ENCODE assay signal across 8 mouse cellular contexts in the genomic region with DNA sequence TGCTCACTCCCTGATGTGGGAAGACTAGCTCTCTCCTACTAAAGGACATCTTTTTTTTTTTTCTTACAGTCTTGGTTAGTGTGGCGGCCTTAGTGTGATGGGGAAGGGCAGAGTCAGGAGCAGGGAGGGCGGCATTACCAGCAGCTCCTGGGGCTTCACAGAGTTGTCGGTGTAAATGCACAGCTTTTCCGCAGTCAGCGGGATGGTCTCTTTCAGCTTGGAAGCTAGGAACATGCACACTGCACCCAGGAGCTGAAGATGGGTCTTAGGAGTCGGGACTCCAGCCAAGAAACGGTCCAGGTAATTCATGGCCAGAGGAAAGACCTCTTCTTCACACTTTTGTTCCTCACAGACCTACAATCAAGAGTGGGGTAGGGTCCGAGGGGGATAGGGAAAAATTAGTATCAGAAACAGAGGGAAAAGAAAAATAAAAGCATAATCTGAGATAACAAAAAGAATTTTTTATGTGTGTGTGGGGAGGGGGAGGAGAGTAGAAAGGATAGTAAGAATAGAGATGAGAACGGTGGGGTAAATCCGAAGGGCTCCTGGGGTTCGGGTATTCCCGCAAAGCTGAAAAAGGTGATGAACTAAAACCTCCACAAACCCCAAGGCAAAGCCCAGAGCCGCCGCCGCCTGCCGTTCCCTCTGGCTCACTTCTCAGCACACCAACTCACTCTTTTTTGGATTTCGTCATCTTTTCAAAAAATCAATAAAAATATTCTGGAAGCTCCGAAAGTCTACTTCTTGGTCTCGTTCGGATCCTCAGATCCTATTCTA. TPM values are rescaled to one million over a fixed set of nuclear protein-coding genes. Genes with fewer than 3 reads are reported as not detected.
A peak's percentile ranks its signal among the peaks of the same experiment; 100 is the strongest.
DNase-seq lines count a peak whose midpoint lies in the region; ATAC-seq and TF ChIP-seq lines count a peak whose summit lies in the region.

No protein-coding gene starts in this region.

- no peaks in the 10 kb centered on the region for H3K4me1 ChIP-seq in liver, adult 2 months (ENCODE audit: control insufficient read depth, insufficient read depth, low read length)
- H3K4me1 ChIP-seq in bone marrow macrophage, adult 2 months (ENCODE audit: control insufficient read depth, insufficient read depth, low read length): no peaks in the 10 kb centered on the region
- H3K4me1 ChIP-seq in heart, embryonic 15.5 days (replicated peaks): peaks cover 63% of the 10 kb centered on the region
- H3K4me1 ChIP-seq in liver, embryonic 11.5 days (replicated peaks; ENCODE audit: control insufficient read depth, insufficient read depth, low read length): peaks cover 43% of the 10 kb centered on the region
- peaks cover 60% of the 10 kb centered on the region for H3K4me1 ChIP-seq in neural tube, embryonic 13.5 days (replicated peaks)

- peak overlapping the region; percentile 92 for H3K4me2 ChIP-seq in heart, embryonic 15.5 days
- H3K4me2 ChIP-seq in liver, embryonic 11.5 days: peak overlapping the region; percentile 98
- H3K4me2 ChIP-seq in neural tube, embryonic 13.5 days: peak overlapping the region; percentile 85

- peaks cover 5% of the 10 kb centered on the region; the same call in 1 of the 2 replicates for H3K27me3 ChIP-seq in liver, adult 2 months (ENCODE audit: control insufficient read depth, insufficient read depth, low read length)
- H3K27me3 ChIP-seq in heart, embryonic 15.5 days: no peaks in the 10 kb centered on the region
- peaks cover 15% of the 10 kb centered on the region for H3K27me3 ChIP-seq in liver, embryonic 11.5 days (replicated peaks; ENCODE audit: control insufficient read depth, insufficient read depth, low read length)
- H3K27me3 ChIP-seq in neural tube, embryonic 13.5 days: peaks cover 44% of the 10 kb centered on the region

- ATAC-seq in heart, embryonic 15.5 days (replicated peaks; ENCODE audit: insufficient number of reproducible peaks, insufficient read depth, low FRiP score, low read depth): no peak
- no peak for ATAC-seq in liver, embryonic 11.5 days (replicated peaks; ENCODE audit: low FRiP score)
- no peak for ATAC-seq in neural tube, embryonic 13.5 days (ENCODE audit: low read depth)
- no peak for ATAC-seq in monocyte, adult 5-6 weeks (replicated peaks; ENCODE audit: insufficient number of reproducible peaks, low FRiP score, low TSS enrichment, poor library complexity, severe bottlenecking)

- no peak for TF ChIP-seq CTCF in liver, adult 2 months (IDR thresholded peaks at IDR 0.05; ENCODE audit: low read depth, low read length)
- no peak for TF ChIP-seq CTCF in bone marrow macrophage, adult 2 months (IDR thresholded peaks at IDR 0.05; ENCODE audit: low read depth, low read length)

- peak overlapping the region; percentile 66; the same call in 1 of the 2 replicates for H3K9ac ChIP-seq in liver, adult 2 months (ENCODE audit: low read depth, low read length)
- peak overlapping the region; percentile 88 for H3K9ac ChIP-seq in heart, embryonic 15.5 days
- peak overlapping the region; percentile 80 for H3K9ac ChIP-seq in liver, embryonic 11.5 days (ENCODE audit: low read depth, low read length)
- H3K9ac ChIP-seq in neural tube, embryonic 13.5 days: peak overlapping the region; percentile 75

- no peaks in the 10 kb centered on the region for H3K79me2 ChIP-seq in liver, adult 2 months (ENCODE audit: control insufficient read depth, insufficient read depth, low read length)

- H3K4me3 ChIP-seq in liver, adult 2 months (ENCODE audit: insufficient read depth, low read depth, low read length): peak overlapping the region; percentile 67
- H3K4me3 ChIP-seq in bone marrow macrophage, adult 2 months (ENCODE audit: insufficient read depth, low read length): peak overlapping the region; percentile 48; the same call in 1 of the 2 replicates
- peak overlapping the region; percentile 89 for H3K4me3 ChIP-seq in heart, embryonic 15.5 days
- H3K4me3 ChIP-seq in liver, embryonic 11.5 days (ENCODE audit: low read depth, low read length): peak overlapping the region; percentile 75
- peak overlapping the region; percentile 52 for H3K4me3 ChIP-seq in neural tube, embryonic 13.5 days

- no peaks in the 10 kb centered on the region for H3K9me3 ChIP-seq in heart, embryonic 15.5 days (replicated peaks)
- no peaks in the 10 kb centered on the region for H3K9me3 ChIP-seq in liver, embryonic 11.5 days (ENCODE audit: control insufficient read depth, low read length)
- H3K9me3 ChIP-seq in neural tube, embryonic 13.5 days: no peaks in the 10 kb centered on the region

- no peaks in the 10 kb centered on the region for H3K36me3 ChIP-seq in liver, adult 2 months (ENCODE audit: control insufficient read depth, insufficient read depth, low read length)
- peaks cover 17% of the 10 kb centered on the region for H3K36me3 ChIP-seq in heart, embryonic 15.5 days
- no peaks in the 10 kb centered on the region for H3K36me3 ChIP-seq in liver, embryonic 11.5 days (ENCODE audit: control insufficient read depth, insufficient read depth, low read length)
- H3K36me3 ChIP-seq in neural tube, embryonic 13.5 days: no peaks in the 10 kb centered on the region

- H3K27ac ChIP-seq in liver, adult 2 months (replicated peaks; ENCODE audit: insufficient read depth, low read depth, low read length): no peak overlapping the region
- H3K27ac ChIP-seq in bone marrow macrophage, adult 2 months (ENCODE audit: insufficient read depth, low read depth, low read length): no peak overlapping the region
- peak overlapping the region; percentile 88 for H3K27ac ChIP-seq in heart, embryonic 15.5 days
- H3K27ac ChIP-seq in liver, embryonic 11.5 days (ENCODE audit: low read depth, low read length): no peak overlapping the region
- H3K27ac ChIP-seq in neural tube, embryonic 13.5 days (replicated peaks): no peak overlapping the region

- no peak for TF ChIP-seq POLR2A in liver, adult 2 months (IDR thresholded peaks at IDR 0.05; ENCODE audit: extremely low read depth, insufficient read depth, low read length)
- TF ChIP-seq POLR2A in bone marrow macrophage, adult 2 months (IDR thresholded peaks at IDR 0.05; ENCODE audit: borderline replicate concordance, low read depth, low read length): no peak

- DNase-seq in liver, adult 2 months (ENCODE audit: extremely low read depth, low read depth, low spot score): peak; percentile 20
- DNase-seq in liver: no peak
- DNase-seq in liver, embryonic 11.5 days (ENCODE audit: low spot score): no peak
- DNase-seq in gastrocnemius, adult 18-20 months (ENCODE audit: low spot score): no peak

- WGBS in liver, adult 2 months: 16% methylated on average over 20 of the region's 20 CpGs
- 9% methylated on average over 20 of the region's 20 CpGs for WGBS in heart, embryonic 15.5 days
- WGBS in liver, embryonic 11.5 days: 14% methylated on average over 20 of the region's 20 CpGs
- 4% methylated on average over 20 of the region's 20 CpGs for WGBS in neural tube, embryonic 13.5 days

RNA-seq across cellular contexts. Expression of a gene that starts 3.3 kb away (rescaled TPM):
- total RNA-seq in liver, adult 2 months (2014; rRNA removed): 5.3 and 6.0 TPM in 2 replicates
- polyA plus RNA-seq in liver, adult 2 months (2012; rRNA removed): 2.4 and 5.0 TPM in 2 replicates
- 1.3 and 1.7 TPM in 2 replicates for polyA plus RNA-seq in bone marrow macrophage, adult 2 months (2012; ENCODE audit: insufficient read depth, insufficient read length, missing spikeins)
- polyA plus RNA-seq in heart, embryonic 15.5 days (2015; fragmentation: Nextera tagmentation; extraction: Ambion mirVana): 482 and 541 TPM in 2 replicates
- 273 and 275 TPM in 2 replicates for polyA plus RNA-seq in liver, embryonic 11.5 days (2014; fragmentation: Nextera tagmentation; extraction: Ambion mirVana)
- polyA plus RNA-seq in neural tube, embryonic 13.5 days (2015; fragmentation: Nextera tagmentation; extraction: Ambion mirVana): 158 and 242 TPM in 2 replicates
- total RNA-seq in gastrocnemius, adult 18-20 months (2021): 10 to 100 TPM in 1 of 2 experiments, 1 to 10 TPM in 1; 7.2 to 12.8 TPM
- total RNA-seq in monocyte, adult 5-6 weeks (2017): 30.4 to 97.0 TPM (median 61.4 TPM) in 3 replicates

RNA-seq across cellular contexts. Expression of a gene that starts 39.4 kb away (rescaled TPM):
- total RNA-seq in liver, adult 2 months (2014; rRNA removed): 2.3 and 2.4 TPM in 2 replicates
- polyA plus RNA-seq in liver, adult 2 months (2012; rRNA removed): 3.8 and 4.2 TPM in 2 replicates
- 3.4 and 5.3 TPM in 2 replicates for polyA plus RNA-seq in bone marrow macrophage, adult 2 months (2012; ENCODE audit: insufficient read depth, insufficient read length, missing spikeins)
- 6.2 and 7.8 TPM in 2 replicates for polyA plus RNA-seq in heart, embryonic 15.5 days (2015; fragmentation: Nextera tagmentation; extraction: Ambion mirVana)
- polyA plus RNA-seq in liver, embryonic 11.5 days (2014; fragmentation: Nextera tagmentation; extraction: Ambion mirVana): 2.2 and 2.5 TPM in 2 replicates
- polyA plus RNA-seq in neural tube, embryonic 13.5 days (2015; fragmentation: Nextera tagmentation; extraction: Ambion mirVana): 6.2 and 7.1 TPM in 2 replicates
- total RNA-seq in gastrocnemius, adult 18-20 months (2021): 100 to 1,000 TPM in 1 of 2 experiments, 10 to 100 TPM in 1; 99.5 to 105 TPM
- 3.1 to 8.6 TPM (median 4.5 TPM) in 3 replicates for total RNA-seq in monocyte, adult 5-6 weeks (2017)

Comparison
In these comparisons a context has a peak if more than half of its experiments do, and no peak if none do; other contexts are left out.
1. RNA of a gene that starts 3.3 kb away (polyA plus RNA-seq): 482 to 541 TPM in heart, embryonic 15.5 days, 273 to 275 TPM in liver, embryonic 11.5 days and 158 to 242 TPM in neural tube, embryonic 13.5 days; 2.4 to 5.0 TPM in liver, adult 2 months and 1.3 to 1.7 TPM in bone marrow macrophage, adult 2 months; every median in the first group is over 10 times any median in the second.
2. Peak in every context shown above with its lines, with median percentiles within 50 percentile points of each other: H3K4me3 ChIP-seq, H3K9ac ChIP-seq and H3K4me2 ChIP-seq.